Mouse (Mus musculus) stomach, embryonic 14.5 days (tissue): Measurements from ENCODE around the gene Grin2b. TPM values are rescaled to one million over a fixed set of nuclear protein-coding genes. Genes with fewer than 3 reads are reported as not detected.

Experiments used
- ATAC-seq: fragments of 200-750 bp; cut with Nextera tagmentation; 2 replicates; pipeline ENCODE4 v1.8.0; 2017; ENCODE audit warnings: low read depth, moderate TSS enrichment; ENCODE audit not compliant: insufficient number of reproducible peaks, insufficient read depth, low FRiP score
- H3K27ac ChIP-seq: fragments of 300-500 bp; sonication (generic); 2 replicates; pipeline ENCODE4 v1.5.1; 2014; ENCODE audit warnings: mild to moderate bottlenecking, low read length, moderate library complexity, mixed read lengths
- H3K27me3 ChIP-seq: fragments of 300-500 bp; sonication (generic); 2 replicates; pipeline ENCODE4 v1.6.1; 2014; ENCODE audit warnings: low read length, control low read depth, mixed read lengths; ENCODE audit not compliant: control insufficient read depth, insufficient read depth
- H3K36me3 ChIP-seq: fragments of 300-500 bp; sonication (generic); 2 replicates; pipeline ENCODE4 v1.6.1; 2014; ENCODE audit warnings: mild to moderate bottlenecking, control low read depth, low read length, moderate library complexity, mixed read lengths; ENCODE audit not compliant: control insufficient read depth, insufficient read depth
- H3K4me1 ChIP-seq: fragments of 300-500 bp; sonication (generic); 2 replicates; pipeline ENCODE4 v1.6.1; 2014; ENCODE audit warnings: low read length, control low read depth, mixed read lengths; ENCODE audit not compliant: control insufficient read depth, insufficient read depth
- H3K4me2 ChIP-seq: fragments of 300-500 bp; sonication (generic); replicated peaks from 2 replicates; pipeline ENCODE4 v1.6.1; 2014; ENCODE audit warnings: low read depth, low read length, control low read depth
- H3K4me3 ChIP-seq: fragments of 300-500 bp; sonication (generic); 2 replicates; pipeline ENCODE4 v1.5.1; 2014; ENCODE audit warnings: low read depth, low read length, control low read depth
- H3K9ac ChIP-seq: fragments of 300-500 bp; sonication (generic); replicated peaks from 2 replicates; pipeline ENCODE4 v1.6.1; 2014; ENCODE audit warnings: low read depth, mild to moderate bottlenecking, control low read depth, low read length, moderate library complexity, mixed read lengths
- H3K9me3 ChIP-seq: fragments of 300-500 bp; sonication (generic); 2 replicates; pipeline ENCODE4 v1.6.1; 2016; ENCODE audit warnings: low read depth, low read length, control low read depth; ENCODE audit not compliant: control insufficient read depth
- WGBS: fragments of 180-500 bp; shearing (Covaris S2); extraction: QIAGEN DNeasy Blood & Tissue Kit; methylation state at CpG from one replicate; pipeline ENCODE4 v1.1.7; 2014; 5-methylcytosine and 5-hydroxymethylcytosine counted together
- polyA plus RNA-seq: library from polyadenylated mRNA; unstranded; fragments of >200 nt; fragmentation: Nextera tagmentation; extraction: Ambion mirVana; gene quantifications from 2 replicates; pipeline ENCODE4 v1.2.1, GENCODE M21; 2014

The Grin2b gene
- polyA plus RNA-seq, 1 experiment from 2014 or later: 1.8 TPM

DNA sequence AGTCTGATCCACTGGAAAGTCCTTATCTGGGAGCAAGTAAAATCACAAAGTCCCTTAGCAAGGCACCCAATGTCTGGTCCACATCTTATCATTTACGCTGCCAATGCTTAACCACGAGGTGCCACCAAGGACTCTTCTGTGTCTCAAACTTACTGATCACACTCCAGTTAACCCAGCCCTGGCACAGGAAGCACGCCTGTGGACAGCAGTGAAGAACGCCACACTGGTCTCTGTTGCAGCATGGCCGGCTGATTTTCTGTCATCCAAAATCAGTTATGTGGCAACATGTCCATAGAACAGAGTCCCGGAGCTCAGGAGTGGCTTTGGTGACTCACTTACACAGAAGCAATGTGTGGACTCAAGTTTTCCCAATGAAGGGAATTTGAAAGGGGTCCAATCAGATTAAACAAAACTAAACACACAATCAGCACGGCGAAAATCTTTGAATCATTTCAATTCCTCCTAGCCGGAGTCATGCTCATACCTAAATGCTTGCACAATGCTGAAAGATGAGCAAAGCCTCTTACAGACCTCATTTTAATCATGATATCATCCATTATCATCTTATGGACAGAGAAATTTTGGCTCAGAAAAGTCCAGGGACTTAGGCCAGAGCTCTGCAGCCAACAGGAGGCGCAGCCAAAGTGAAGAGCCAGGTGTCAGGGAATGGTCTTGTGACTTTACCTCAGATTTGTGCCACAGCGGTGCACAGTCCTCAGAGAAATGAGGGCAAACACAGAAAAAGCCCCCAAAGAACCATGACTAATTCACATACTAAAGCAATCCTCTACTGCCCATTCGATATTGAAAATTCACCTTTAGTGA is 159.5 kb downstream of the Grin2b start:
- no peak overlapping the region for H3K4me2 ChIP-seq
- H3K27me3 ChIP-seq: no peaks in the 10 kb centered on the region
- no peaks in the 10 kb centered on the region for H3K9me3 ChIP-seq
- H3K36me3 ChIP-seq: no peaks in the 10 kb centered on the region
- H3K4me1 ChIP-seq: peaks cover 12% of the 10 kb centered on the region; the same call in 1 of the 2 replicates
- 87% methylated on average over 12 of the region's 12 CpGs for WGBS
- H3K27ac ChIP-seq: no peak overlapping the region
- ATAC-seq: no peak
- H3K4me3 ChIP-seq: no peak overlapping the region
- H3K9ac ChIP-seq: no peak overlapping the region

DNA sequence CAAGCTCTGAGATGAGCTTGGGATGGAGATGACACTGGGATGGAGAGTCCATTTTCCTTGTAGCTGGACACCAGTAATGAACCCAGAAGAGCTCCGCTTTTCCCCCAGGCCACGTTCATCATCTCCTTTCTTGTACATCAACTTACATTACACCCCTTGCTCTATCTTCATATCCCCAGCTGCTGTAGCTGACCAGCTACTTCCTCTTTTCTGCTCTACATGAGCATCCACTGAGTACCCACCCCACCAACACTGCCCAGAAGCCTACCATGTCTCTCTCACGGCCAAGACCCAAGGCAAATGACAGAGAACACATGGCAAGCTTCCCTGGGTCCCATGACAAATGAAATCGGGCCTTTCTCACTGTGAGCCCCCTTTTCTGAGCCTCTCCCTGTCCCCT is 161.8 kb downstream of the Grin2b start:
- Histone ChIP-seq H3K27ac (no peak overlapping the region), H3K4me2 (no peak overlapping the region), H3K4me3 (no peak overlapping the region), H3K27me3 (no peaks in the 10 kb centered on the region), H3K4me1 (peaks cover 12% of the 10 kb centered on the region; the same call in 1 of the 2 replicates), H3K9ac (no peak overlapping the region), H3K9me3 (no peaks in the 10 kb centered on the region), H3K36me3 (no peaks in the 10 kb centered on the region)
- no peak for ATAC-seq
- 86% methylated on average over 4 of the region's 4 CpGs for WGBS

DNA sequence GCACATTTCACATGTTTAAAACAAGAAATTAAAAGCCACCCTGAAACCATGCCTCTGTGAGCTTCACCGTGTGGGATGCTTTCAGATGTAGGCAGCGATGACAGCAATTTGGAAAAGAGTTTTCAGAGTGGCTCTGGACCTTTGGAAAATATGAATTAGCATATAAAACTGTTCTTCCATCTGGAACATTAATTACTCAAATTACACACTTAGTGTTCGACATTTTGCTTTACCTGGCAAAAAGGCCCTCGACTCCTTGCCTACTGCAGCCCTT is 162.3 kb downstream of the Grin2b start:
- H3K4me2 ChIP-seq: no peak overlapping the region
- WGBS: 77% methylated on average over 4 of the region's 4 CpGs
- H3K36me3 ChIP-seq: no peaks in the 10 kb centered on the region
- H3K4me1 ChIP-seq: peaks cover 12% of the 10 kb centered on the region; the same call in 1 of the 2 replicates
- no peak for ATAC-seq
- H3K27me3 ChIP-seq: no peaks in the 10 kb centered on the region
- no peak overlapping the region for H3K9ac ChIP-seq
- no peaks in the 10 kb centered on the region for H3K9me3 ChIP-seq
- no peak overlapping the region for H3K4me3 ChIP-seq
- peak overlapping the region; percentile 61; the same call in 1 of the 2 replicates for H3K27ac ChIP-seq

DNA sequence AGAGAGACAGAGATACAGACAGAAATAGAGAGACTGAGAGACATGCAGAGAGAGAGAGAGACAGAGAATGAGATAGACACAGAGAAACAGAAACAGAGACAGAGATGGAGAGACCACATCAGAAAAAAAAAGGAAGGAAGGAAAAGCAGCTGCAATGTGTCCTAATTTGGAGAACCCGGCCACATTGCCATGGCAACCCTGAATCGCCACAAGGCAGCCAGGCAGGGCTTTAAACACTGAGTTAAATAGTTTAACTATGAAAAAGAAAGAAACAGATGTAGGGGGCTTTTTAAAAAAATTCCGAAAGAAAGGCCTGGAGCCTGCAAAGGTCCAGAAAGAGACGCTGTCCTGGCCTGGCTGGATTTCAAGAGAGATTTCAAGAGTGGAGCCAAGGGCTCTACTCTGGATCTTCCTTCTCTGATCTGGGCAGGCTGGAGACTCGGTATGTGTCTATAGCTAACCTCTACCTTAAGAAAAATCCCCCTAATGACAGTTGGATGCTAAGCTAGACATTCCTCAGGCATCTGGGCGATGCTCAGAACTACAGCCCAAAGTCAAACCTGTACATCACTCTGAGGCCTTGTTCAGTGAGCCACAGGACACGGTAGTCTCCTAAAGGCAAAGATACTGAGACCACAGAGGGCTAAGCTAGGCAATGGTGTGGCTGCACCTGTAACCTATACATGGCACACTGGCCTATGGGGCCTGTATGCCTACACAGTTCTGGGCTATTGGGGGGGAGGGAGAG is 162.8 kb downstream of the Grin2b start:
- ATAC-seq: peak; percentile 46; the same call in 1 of the 2 replicates
- H3K9ac ChIP-seq: no peak overlapping the region
- no peak overlapping the region for H3K4me3 ChIP-seq
- peaks cover 12% of the 10 kb centered on the region; the same call in 1 of the 2 replicates for H3K4me1 ChIP-seq
- H3K9me3 ChIP-seq: no peaks in the 10 kb centered on the region
- H3K4me2 ChIP-seq: no peak overlapping the region
- WGBS: 31% methylated on average over 7 of the region's 7 CpGs
- no peaks in the 10 kb centered on the region for H3K27me3 ChIP-seq
- no peaks in the 10 kb centered on the region for H3K36me3 ChIP-seq
- peak overlapping the region; percentile 61; the same call in 1 of the 2 replicates for H3K27ac ChIP-seq

DNA sequence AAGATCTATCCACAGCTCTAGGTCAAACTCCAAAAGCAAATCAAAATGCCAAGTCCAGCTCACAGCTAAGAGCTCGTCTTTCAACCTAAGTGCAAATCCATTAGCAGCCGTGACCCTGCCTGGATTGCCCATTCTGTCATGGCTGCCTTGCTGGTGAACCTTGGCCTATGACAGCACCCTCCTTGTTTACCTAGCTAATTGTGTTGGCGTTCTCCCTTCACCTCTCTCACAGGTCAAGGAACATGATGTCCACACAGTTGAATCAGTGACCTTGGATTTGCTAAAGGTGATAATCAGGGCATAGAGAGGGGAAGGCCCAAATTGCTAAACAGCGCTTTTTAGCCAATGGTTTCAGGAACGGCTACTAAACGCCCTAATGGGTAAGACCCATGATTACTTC is 165.2 kb downstream of the Grin2b start:
- Histone ChIP-seq H3K9me3 (no peaks in the 10 kb centered on the region), H3K27me3 (no peaks in the 10 kb centered on the region), H3K4me1 (peaks cover 12% of the 10 kb centered on the region; the same call in 1 of the 2 replicates), H3K36me3 (no peaks in the 10 kb centered on the region), H3K9ac (no peak overlapping the region), H3K4me2 (no peak overlapping the region), H3K27ac (no peak overlapping the region), H3K4me3 (no peak overlapping the region)
- no peak for ATAC-seq
- 66% methylated on average over 6 of the region's 6 CpGs for WGBS

DNA sequence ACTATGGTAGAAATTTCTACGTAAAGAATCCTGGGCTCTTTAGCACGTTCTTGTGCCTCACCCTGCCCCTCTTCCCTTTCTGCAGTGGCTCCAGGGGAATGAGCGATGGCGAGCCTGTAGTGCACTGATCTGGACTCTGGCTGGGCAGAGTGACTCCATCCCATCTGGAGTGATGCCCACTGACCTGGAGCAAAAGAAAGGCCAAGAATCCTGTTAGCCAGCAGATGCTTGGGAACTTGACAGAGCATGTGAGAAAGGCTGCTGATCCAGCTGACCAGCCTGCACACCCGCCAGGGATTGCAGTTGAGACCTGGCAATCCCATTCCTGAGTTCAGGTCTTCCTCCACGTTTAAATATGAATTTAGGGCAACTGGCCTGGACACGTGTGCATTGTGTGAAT is 178.6 kb downstream of the Grin2b start:
- H3K9ac ChIP-seq: no peak overlapping the region
- H3K36me3 ChIP-seq: no peaks in the 10 kb centered on the region
- no peak overlapping the region for H3K4me3 ChIP-seq
- no peak overlapping the region for H3K4me2 ChIP-seq
- no peaks in the 10 kb centered on the region for H3K9me3 ChIP-seq
- no peak overlapping the region for H3K27ac ChIP-seq
- no peaks in the 10 kb centered on the region for H3K4me1 ChIP-seq
- WGBS: 78% methylated on average over 7 of the region's 7 CpGs
- no peak for ATAC-seq
- no peaks in the 10 kb centered on the region for H3K27me3 ChIP-seq

DNA sequence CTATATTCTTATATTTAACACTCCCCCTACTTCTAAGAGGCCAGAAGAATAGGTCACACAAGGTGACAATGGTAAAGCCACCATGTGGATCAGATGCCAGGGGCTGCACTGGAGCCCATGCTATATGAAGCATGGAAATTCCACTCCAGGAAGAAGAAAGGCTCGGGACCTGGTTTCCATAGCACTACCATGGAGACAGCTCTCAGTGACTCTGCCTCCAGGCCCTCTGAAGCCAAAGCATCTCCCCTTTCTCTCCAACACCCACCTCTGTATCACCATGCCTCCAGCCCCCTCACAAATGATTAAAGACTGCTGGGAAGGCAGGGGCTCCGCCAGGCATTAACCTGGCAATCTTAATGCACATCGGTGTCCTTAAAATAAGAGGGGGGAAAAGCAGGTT is 179.4 kb downstream of the Grin2b start:
- no peak for ATAC-seq
- WGBS: 70% methylated on average over 3 of the region's 3 CpGs

DNA sequence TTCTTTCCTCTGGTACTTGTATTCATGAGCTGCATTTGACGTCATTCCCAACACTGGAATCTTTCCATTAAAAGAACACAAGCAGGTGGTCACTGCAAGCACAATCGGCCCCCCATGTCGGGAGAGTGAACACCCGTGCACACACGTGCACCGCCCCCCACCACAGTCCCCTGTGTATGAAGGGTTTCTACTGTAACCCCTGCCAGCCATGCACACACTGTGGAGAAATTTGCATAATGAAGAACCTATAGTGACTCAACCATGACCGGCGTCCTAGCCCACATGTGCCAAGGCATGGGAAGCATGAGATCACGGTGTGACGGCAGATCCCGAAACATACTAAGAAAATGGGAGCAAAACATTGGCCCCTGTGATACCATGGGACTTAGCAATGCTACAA is 179.9 kb downstream of the Grin2b start:
- Histone ChIP-seq H3K9me3 (no peaks in the 10 kb centered on the region), H3K4me1 (no peaks in the 10 kb centered on the region), H3K4me2 (no peak overlapping the region), H3K36me3 (no peaks in the 10 kb centered on the region), H3K27me3 (no peaks in the 10 kb centered on the region), H3K27ac (no peak overlapping the region), H3K4me3 (no peak overlapping the region), H3K9ac (no peak overlapping the region)
- ATAC-seq: no peak
- 93% methylated on average over 11 of the region's 11 CpGs for WGBS

More for the DNA sequence above, 179.4 kb downstream of the Grin2b start:
- Histone ChIP-seq H3K4me1 (no peaks in the 10 kb centered on the region), H3K27me3 (no peaks in the 10 kb centered on the region), H3K27ac (no peak overlapping the region), H3K36me3 (no peaks in the 10 kb centered on the region), H3K4me2 (no peak overlapping the region), H3K9ac (no peak overlapping the region), H3K4me3 (no peak overlapping the region), H3K9me3 (no peaks in the 10 kb centered on the region)
